Mouse (Mus musculus) adrenal gland, postnatal 10 days (tissue): ENCODE measurements around the gene Rnf213. TPM values are rescaled to one million over a fixed set of nuclear protein-coding genes. Genes with fewer than 3 reads are reported as not detected.

ENCODE experiments used
- DNase-seq: peaks from one replicate; pipeline ENCODE4 v3.0.0; 2021; ENCODE audit warnings: mixed read lengths
- microRNA-seq: library from miRNA; unstranded; fragments of <30 nt; microRNA quantifications from one replicate; pipeline ENCODE4 v1.2.0, GENCODE M21; 2021
- total RNA-seq, 2 experiments: library from RNA; stranded (reverse); gene quantifications; 2 replicates each; pipeline ENCODE4 v1.2.3; 2021

Gene Rnf213
- total RNA-seq, 2 experiments from 2014 or later: 19.7 to 29.9 TPM

GRCm38 (mm10) chr11:119515823-119516676 lies 123.2 kb downstream of the Rnf213 start:
- no peak for DNase-seq

GRCm38 (mm10) chr11:119516677-119517361 lies 123.9 kb downstream of the Rnf213 start:
- peak; percentile 45 for DNase-seq

- no peak for DNase-seq
Measured at GRCm38 (mm10) chr11:119519387-119519786, 126.5 kb downstream of the Rnf213 start.

- DNase-seq: no peak
Measured at GRCm38 (mm10) chr11:119520005-119520712, 127.3 kb downstream of the Rnf213 start.

GRCm38 (mm10) chr11:119520713-119521063 lies 127.8 kb downstream of the Rnf213 start:
- DNase-seq: no peak

- DNase-seq: no peak
Measured at GRCm38 (mm10) chr11:119521920-119522710, 129.2 kb downstream of the Rnf213 start.

GRCm38 (mm10) chr11:119522779-119523178 lies 129.9 kb downstream of the Rnf213 start:
- peak; percentile 74 for DNase-seq

- no peak for DNase-seq
Measured at GRCm38 (mm10) chr11:119523392-119523791, 130.5 kb downstream of the Rnf213 start.

GRCm38 (mm10) chr11:119524545-119524949 lies 131.6 kb downstream of the Rnf213 start:
- peak; percentile 89 for DNase-seq

- no peak for DNase-seq
Measured at GRCm38 (mm10) chr11:119526068-119526966, 133.4 kb downstream of the Rnf213 start.

GRCm38 (mm10) chr11:119528930-119529329 lies 136.0 kb downstream of the Rnf213 start:
- DNase-seq: no peak

GRCm38 (mm10) chr11:119532460-119532859 lies 139.6 kb downstream of the Rnf213 start:
- DNase-seq: no peak

GRCm38 (mm10) chr11:119533745-119534144 lies 140.8 kb downstream of the Rnf213 start:
- DNase-seq: no peak

Small RNA genes lying within 50 kb of the gene (microRNA-seq; reads per million reads assigned to microRNA genes)
- 2.3 reads per million for gene Mir1932

Other genes with a start within 250 kb of the Rnf213 start
- gene Tbc1d16, start 164.6 kb upstream of the Rnf213 start, total RNA-seq: 10 to 100 TPM; 19.1 to 21.8 TPM
- 1 to 10 TPM in 1 of 2 experiments, under 1 TPM in 1; 0.85 to 1.4 TPM for gene Ccdc40, start 164.5 kb upstream of the Rnf213 start, total RNA-seq
- 10 to 100 TPM; 78.0 to 81.5 TPM for gene Gaa, start 125.2 kb upstream of the Rnf213 start, total RNA-seq
- gene Eif4a3, start 93.0 kb upstream of the Rnf213 start, total RNA-seq: 100 to 1,000 TPM; 147 to 153 TPM
- gene Card14, start 85.3 kb upstream of the Rnf213 start, total RNA-seq: under 1 TPM; 0.30 to 0.33 TPM
- gene Sgsh, start 37.6 kb upstream of the Rnf213 start, total RNA-seq: 10 to 100 TPM; 11.6 to 15.9 TPM
- gene Slc26a11, start 37.5 kb upstream of the Rnf213 start, total RNA-seq: 1 to 10 TPM; 6.3 to 6.6 TPM
- gene Endov, start 98.2 kb downstream of the Rnf213 start, total RNA-seq: 10 to 100 TPM; 20.0 to 25.0 TPM
- 1 to 10 TPM; 2.5 to 3.4 TPM for gene Nptx1, start 154.7 kb downstream of the Rnf213 start, total RNA-seq
- gene Rptor, start 209.8 kb downstream of the Rnf213 start, total RNA-seq: 10 to 100 TPM; 36.9 to 50.6 TPM